Mouse (Mus musculus) erythroblast, embryonic 14.5 days (primary cell): ENCODE measurements around the gene Tcte2.

Source experiments
- GATA1 ChIP-seq: IDR thresholded peaks from 2 replicates; pipeline ENCODE4 v1.6.1; 2012; ENCODE audit warnings: low read length, inconsistent platforms, mixed read lengths
- TAL1 ChIP-seq: IDR thresholded peaks from 3 replicates; pipeline ENCODE4 v1.6.1; 2012; ENCODE audit warnings: low read length, inconsistent platforms, mixed read lengths

GRCm38 (mm10) chr17:13725004-13725550 lies 36.5 kb downstream of the Tcte2 start:
- TF ChIP-seq GATA1: no peak
- TF ChIP-seq TAL1: no peak
